Mouse (Mus musculus): ENCODE measurements at regions not wholly inside any gene's neighbourhood (a gene's known extent, or its start where the extent isn't known, plus 50 kb on each side); places are given as distances from the start of the nearest gene placed in this dataset.

GRCm38 (mm10) chr13:107396036-107396435 is 374.1 kb upstream of the Kif2a start:
- no peak for DNase-seq (ENCODE audit: low spot score)

GRCm38 (mm10) chr13:107394451-107394850 is 372.5 kb upstream of the Kif2a start:
- no peak for DNase-seq (ENCODE audit: low spot score)

- DNase-seq (ENCODE audit: low spot score): peak; percentile 67
Measured at GRCm38 (mm10) chr13:107389535-107390150, 367.7 kb upstream of the Kif2a start.

GRCm38 (mm10) chr13:107389074-107389473 is 367.1 kb upstream of the Kif2a start:
- no peak for DNase-seq (ENCODE audit: low spot score)

- no peak for DNase-seq (ENCODE audit: low spot score)
Measured at GRCm38 (mm10) chr13:107378076-107378475, 356.1 kb upstream of the Kif2a start.

- no peak for DNase-seq (ENCODE audit: low spot score)
Measured at GRCm38 (mm10) chr13:107372666-107373065, 350.7 kb upstream of the Kif2a start.

GRCm38 (mm10) chr13:107371616-107372582 is 350.0 kb upstream of the Kif2a start:
- DNase-seq (ENCODE audit: low spot score): no peak

- no peak for DNase-seq (ENCODE audit: low spot score)
Measured at GRCm38 (mm10) chr13:107367639-107368038, 345.7 kb upstream of the Kif2a start.

- DNase-seq (ENCODE audit: low spot score): no peak
Measured at GRCm38 (mm10) chr13:107365766-107366165, 343.8 kb upstream of the Kif2a start.

GRCm38 (mm10) chr13:107365241-107365640 is 343.3 kb upstream of the Kif2a start:
- DNase-seq (ENCODE audit: low spot score): no peak

- no peak for DNase-seq (ENCODE audit: low spot score)
Measured at GRCm38 (mm10) chr13:107362806-107363687, 341.1 kb upstream of the Kif2a start.

GRCm38 (mm10) chr13:107340802-107341364 is 319.0 kb upstream of the Kif2a start:
- no peak for DNase-seq (ENCODE audit: low spot score)

GRCm38 (mm10) chr13:107338111-107338510 is 316.2 kb upstream of the Kif2a start:
- no peak for DNase-seq (ENCODE audit: low spot score)

GRCm38 (mm10) chr13:107337111-107337510 is 315.2 kb upstream of the Kif2a start:
- DNase-seq (ENCODE audit: low spot score): no peak

GRCm38 (mm10) chr13:107329348-107329747 is 307.4 kb upstream of the Kif2a start:
- no peak for DNase-seq (ENCODE audit: low spot score)

GRCm38 (mm10) chr13:107325707-107326495 is 304.0 kb upstream of the Kif2a start:
- peak; percentile 62 for DNase-seq (ENCODE audit: low spot score)

GRCm38 (mm10) chr13:107314746-107315145 is 292.8 kb upstream of the Kif2a start:
- DNase-seq (ENCODE audit: low spot score): no peak

GRCm38 (mm10) chr13:107308958-107309639 is 287.2 kb upstream of the Kif2a start:
- no peak for DNase-seq (ENCODE audit: low spot score)

- no peak for DNase-seq (ENCODE audit: low spot score)
Measured at GRCm38 (mm10) chr13:107308404-107308803, 286.5 kb upstream of the Kif2a start.

- no peak for DNase-seq (ENCODE audit: low spot score)
Measured at GRCm38 (mm10) chr13:107306958-107307357, 285.0 kb upstream of the Kif2a start.

Data from thymus, postnatal 0 days (tissue).